Mouse (Mus musculus) intestine, embryonic 15.5 days (tissue): ENCODE results near the gene Timp2. TPM values are rescaled to one million over a fixed set of nuclear protein-coding genes. Genes with fewer than 3 reads are reported as not detected.

Experiments used
- ATAC-seq: fragments of 200-750 bp; cut with Nextera tagmentation; 2 replicates; pipeline ENCODE4 v1.8.0; 2017; ENCODE audit warnings: moderate TSS enrichment, moderate library complexity
- H3K27ac ChIP-seq: fragments of 300-500 bp; sonication (generic); 2 replicates; pipeline ENCODE4 v1.5.1; 2015; ENCODE audit warnings: mild to moderate bottlenecking, inconsistent platforms
- H3K27me3 ChIP-seq: fragments of 300-500 bp; sonication (generic); replicated peaks from 2 replicates; pipeline ENCODE4 v1.6.1; 2015; ENCODE audit warnings: inconsistent platforms
- H3K36me3 ChIP-seq: fragments of 300-500 bp; sonication (generic); 2 replicates; pipeline ENCODE4 v1.6.1; 2015; ENCODE audit warnings: inconsistent platforms
- H3K4me1 ChIP-seq: fragments of 300-500 bp; sonication (generic); replicated peaks from 2 replicates; pipeline ENCODE4 v1.6.1; 2015; ENCODE audit warnings: inconsistent platforms
- H3K4me2 ChIP-seq: fragments of 300-500 bp; sonication (generic); replicated peaks from 2 replicates; pipeline ENCODE4 v1.6.1; 2015; ENCODE audit warnings: mild to moderate bottlenecking, inconsistent platforms
- H3K4me3 ChIP-seq: fragments of 300-500 bp; sonication (generic); replicated peaks from 2 replicates; pipeline ENCODE4 v1.5.1; 2015; ENCODE audit warnings: inconsistent platforms
- H3K9ac ChIP-seq: fragments of 300-500 bp; sonication (generic); 2 replicates; pipeline ENCODE4 v1.6.1; 2015; ENCODE audit warnings: inconsistent platforms
- H3K9me3 ChIP-seq: fragments of 300-500 bp; sonication (generic); 2 replicates; pipeline ENCODE4 v1.6.1; 2016; ENCODE audit warnings: inconsistent platforms
- WGBS: fragments of 180-500 bp; shearing (Covaris S2); methylation state at CpG from one replicate; pipeline ENCODE4 v1.1.7; 2015; 5-methylcytosine and 5-hydroxymethylcytosine counted together
- polyA plus RNA-seq: library from polyadenylated mRNA; unstranded; fragments of >200 nt; fragmentation: Nextera tagmentation; extraction: Ambion mirVana; gene quantifications from 2 replicates; pipeline ENCODE4 v1.2.1, GENCODE M21; 2015

Timp2 gene
- polyA plus RNA-seq, 1 experiment from 2014 or later, result 60.2 TPM

DNA sequence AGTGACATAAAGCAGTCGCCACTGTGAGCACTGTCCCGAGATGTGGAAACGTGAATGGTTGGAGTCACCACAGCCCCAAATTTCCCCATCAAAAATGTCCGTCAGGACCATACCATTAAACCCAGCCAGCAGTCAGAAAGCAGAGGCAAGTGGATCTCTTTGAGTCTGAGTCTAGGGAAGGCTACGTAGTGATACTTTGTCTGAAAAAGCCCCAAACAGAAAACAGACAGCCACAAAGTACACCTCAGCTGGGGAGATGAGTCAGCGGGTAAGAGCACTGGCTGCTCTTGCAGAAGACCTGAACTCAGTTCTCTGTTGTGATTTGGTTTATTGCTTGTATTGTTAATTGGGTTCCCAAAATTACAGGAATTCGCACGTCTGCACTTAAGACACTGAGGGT, 11.0 kb upstream of the Timp2 start:
- no peak for ATAC-seq
- H3K9me3 ChIP-seq, result no peaks in the 10 kb centered on the region
- WGBS, result 69% methylated on average over 8 of the region's 8 CpGs

DNA sequence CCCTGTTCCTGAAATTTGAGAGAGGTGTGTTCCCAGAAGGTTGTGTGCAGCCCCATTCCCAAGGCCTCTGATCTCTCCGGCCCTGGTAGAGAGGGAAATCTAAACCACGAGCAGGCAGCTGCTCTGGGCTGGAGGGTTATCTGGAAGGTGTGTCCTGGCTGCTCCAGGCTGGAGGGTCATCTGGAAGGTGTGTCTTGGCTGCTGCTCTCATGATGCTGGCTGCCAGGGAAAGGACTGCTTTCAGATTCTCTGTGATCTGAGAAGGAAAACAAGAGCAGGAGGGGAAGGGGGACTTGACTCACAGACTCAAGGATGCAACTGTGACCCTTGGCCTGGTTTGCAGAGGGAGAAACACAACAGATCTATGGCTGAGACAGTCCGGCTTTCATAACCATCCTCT, 10.6 kb upstream of the Timp2 start:
- no peak overlapping the region for H3K27ac ChIP-seq
- H3K9me3 ChIP-seq, result no peaks in the 10 kb centered on the region
- no peak overlapping the region for H3K4me3 ChIP-seq
- H3K36me3 ChIP-seq, result no peaks in the 10 kb centered on the region
- peaks cover 34% of the 10 kb centered on the region for H3K4me1 ChIP-seq
- no peaks in the 10 kb centered on the region for H3K27me3 ChIP-seq
- ATAC-seq, result no peak
- 51% methylated on average over 3 of the region's 3 CpGs for WGBS
- H3K9ac ChIP-seq, result no peak overlapping the region
- no peak overlapping the region for H3K4me2 ChIP-seq

More for the DNA sequence above, 11.0 kb upstream of the Timp2 start:
- Histone ChIP-seq H3K9ac (no peak overlapping the region), H3K36me3 (no peaks in the 10 kb centered on the region), H3K27me3 (no peaks in the 10 kb centered on the region), H3K4me2 (no peak overlapping the region), H3K27ac (no peak overlapping the region), H3K4me1 (peaks cover 33% of the 10 kb centered on the region), H3K4me3 (no peak overlapping the region)

DNA sequence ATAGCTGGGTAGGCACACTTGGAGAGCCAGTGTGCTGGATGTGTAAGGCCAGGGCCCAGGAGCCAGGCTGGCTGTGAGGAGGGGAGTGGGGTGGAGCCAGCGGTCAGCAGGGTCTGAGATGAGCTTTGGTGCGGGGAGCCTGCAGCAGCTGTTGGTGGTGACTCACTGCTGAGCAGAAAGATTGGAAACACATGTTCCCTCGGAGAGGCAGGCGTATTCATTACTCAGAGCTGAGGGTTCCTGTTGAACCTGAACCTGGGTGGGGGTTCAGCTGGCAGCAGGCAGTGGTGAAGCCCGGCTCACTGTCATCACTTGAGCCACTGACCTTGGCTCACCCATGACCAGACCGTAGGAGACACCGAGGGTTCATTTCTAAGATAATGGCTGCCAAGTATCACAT, 9.6 kb upstream of the Timp2 start:
- Histone ChIP-seq H3K36me3 (no peaks in the 10 kb centered on the region), H3K4me3 (no peak overlapping the region), H3K27me3 (no peaks in the 10 kb centered on the region), H3K27ac (peak overlapping the region; percentile 56), H3K9me3 (no peaks in the 10 kb centered on the region), H3K9ac (no peak overlapping the region), H3K4me2 (no peak overlapping the region), H3K4me1 (peaks cover 41% of the 10 kb centered on the region)
- 50% methylated on average over 7 of the region's 7 CpGs for WGBS
- ATAC-seq, result peak; percentile 58

GRCm38 (mm10) chr11:118364021-118364420, 8.5 kb upstream of the Timp2 start:
- no peak overlapping the region for H3K4me3 ChIP-seq
- H3K9me3 ChIP-seq, result no peaks in the 10 kb centered on the region
- H3K4me2 ChIP-seq, result no peak overlapping the region
- H3K27me3 ChIP-seq, result no peaks in the 10 kb centered on the region
- no peaks in the 10 kb centered on the region for H3K36me3 ChIP-seq
- H3K9ac ChIP-seq, result no peak overlapping the region
- no peak for ATAC-seq
- H3K27ac ChIP-seq, result no peak overlapping the region
- H3K4me1 ChIP-seq, result peaks cover 41% of the 10 kb centered on the region
- WGBS, result 87% methylated on average over 4 of the region's 4 CpGs

DNA sequence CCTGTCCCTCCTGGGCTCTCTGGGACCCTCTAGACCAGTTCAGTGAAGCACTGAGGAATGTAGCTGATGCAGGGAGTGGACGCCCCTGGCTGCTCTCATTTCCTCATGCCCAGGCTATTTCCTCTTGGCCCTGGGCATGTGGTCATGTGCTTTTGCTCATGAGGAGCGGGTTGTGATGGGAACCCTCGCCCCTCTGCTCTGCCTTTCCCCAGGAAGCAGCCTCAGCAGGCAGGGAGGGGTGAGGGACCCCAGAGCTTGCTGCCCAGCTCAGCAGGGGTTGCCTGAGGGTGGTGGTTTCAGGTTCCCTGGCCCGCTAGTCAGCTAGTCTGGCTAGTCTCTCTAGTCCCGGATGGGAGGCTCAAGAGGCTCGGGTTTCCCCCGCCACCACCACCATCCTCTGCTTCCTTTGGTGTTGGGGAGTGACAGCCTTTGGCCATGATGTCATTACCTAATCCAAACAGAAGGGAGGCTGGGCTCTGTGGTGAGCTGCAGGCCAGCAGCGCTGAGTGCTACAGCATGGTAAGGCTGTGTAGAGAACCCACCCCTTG, 7.5 kb upstream of the Timp2 start:
- H3K4me1 ChIP-seq, result peaks cover 41% of the 10 kb centered on the region
- no peak overlapping the region for H3K4me3 ChIP-seq
- no peaks in the 10 kb centered on the region for H3K9me3 ChIP-seq
- ATAC-seq, result peak; percentile 84
- no peaks in the 10 kb centered on the region for H3K36me3 ChIP-seq
- 6% methylated on average over 8 of the region's 8 CpGs for WGBS
- no peak overlapping the region for H3K9ac ChIP-seq
- peak overlapping the region; percentile 29; the same call in 1 of the 2 replicates for H3K4me2 ChIP-seq
- H3K27ac ChIP-seq, result peak overlapping the region; percentile 77
- H3K27me3 ChIP-seq, result no peaks in the 10 kb centered on the region

- Histone ChIP-seq H3K4me3 (no peak overlapping the region), H3K36me3 (no peaks in the 10 kb centered on the region), H3K4me1 (peaks cover 41% of the 10 kb centered on the region), H3K9me3 (no peaks in the 10 kb centered on the region), H3K4me2 (peak overlapping the region; percentile 29; the same call in 1 of the 2 replicates), H3K27ac (peak overlapping the region; percentile 77), H3K9ac (no peak overlapping the region), H3K27me3 (no peaks in the 10 kb centered on the region)
- no peak for ATAC-seq
- whole genome bisulfite sequencing, result 47% methylated on average over 1 of the region's 1 CpGs
Observed at GRCm38 (mm10) chr11:118362501-118362900, 7.0 kb upstream of the Timp2 start.

DNA sequence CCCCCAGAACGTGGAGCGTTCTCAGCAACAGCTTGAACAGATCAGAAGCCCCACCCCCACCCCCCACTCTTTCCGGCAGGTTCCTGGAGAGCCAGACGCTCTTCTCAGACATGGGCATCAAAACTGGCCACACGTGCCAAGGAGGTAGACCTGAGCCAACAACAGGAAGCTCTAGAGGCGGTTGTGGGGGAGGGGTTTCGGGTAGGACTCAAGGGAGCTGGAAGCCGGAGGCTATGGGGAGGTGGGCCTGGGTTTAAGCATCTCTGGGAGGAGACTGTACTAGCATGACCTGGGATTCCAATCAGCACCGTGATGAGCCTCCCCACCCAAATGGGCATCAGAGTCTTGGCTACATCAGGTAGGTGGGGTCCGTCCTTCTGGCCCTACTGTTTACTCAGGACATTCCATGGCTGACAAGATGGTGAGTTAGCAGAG, 5.4 kb upstream of the Timp2 start:
- H3K27me3 ChIP-seq, result no peaks in the 10 kb centered on the region
- no peaks in the 10 kb centered on the region for H3K9me3 ChIP-seq
- no peak overlapping the region for H3K4me3 ChIP-seq
- H3K9ac ChIP-seq, result no peak overlapping the region
- ATAC-seq, result no peak
- H3K27ac ChIP-seq, result no peak overlapping the region
- H3K36me3 ChIP-seq, result no peaks in the 10 kb centered on the region
- H3K4me2 ChIP-seq, result no peak overlapping the region
- WGBS, result 40% methylated on average over 10 of the region's 10 CpGs
- peaks cover 36% of the 10 kb centered on the region for H3K4me1 ChIP-seq

- ATAC-seq, result no peak
- H3K27me3 ChIP-seq, result no peaks in the 10 kb centered on the region
- H3K9ac ChIP-seq, result no peak overlapping the region
- H3K4me1 ChIP-seq, result peaks cover 37% of the 10 kb centered on the region
- H3K4me2 ChIP-seq, result no peak overlapping the region
- 48% methylated on average over 7 of the region's 7 CpGs for WGBS
- no peak overlapping the region for H3K27ac ChIP-seq
- no peaks in the 10 kb centered on the region for H3K36me3 ChIP-seq
- no peak overlapping the region for H3K4me3 ChIP-seq
- H3K9me3 ChIP-seq, result no peaks in the 10 kb centered on the region
Observed at GRCm38 (mm10) chr11:118360491-118360890, 5.0 kb upstream of the Timp2 start.

DNA sequence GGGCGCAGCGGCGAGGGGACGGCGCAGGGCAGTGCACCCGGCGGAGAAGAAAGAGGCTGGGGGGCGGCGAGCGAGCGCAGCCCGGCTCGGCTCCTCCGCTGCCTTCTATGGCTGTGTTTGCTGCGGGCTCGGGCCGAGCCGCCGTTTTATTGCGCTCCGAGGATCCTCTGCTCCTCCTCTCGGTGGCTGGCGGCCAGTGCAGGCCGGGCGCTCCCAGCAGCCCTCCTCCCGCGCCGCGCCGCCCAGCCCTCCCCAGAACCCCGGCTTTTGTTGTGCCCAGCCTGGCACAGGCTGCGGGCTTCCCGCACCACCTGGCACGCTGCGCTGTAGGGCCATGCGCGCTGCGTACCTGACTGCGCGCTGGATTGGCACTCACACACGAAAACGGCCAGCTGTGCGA, 335 bp downstream of the Timp2 start:
- peak; percentile 96 for ATAC-seq
- Histone ChIP-seq H3K27me3 (no peaks in the 10 kb centered on the region), H3K4me1 (peaks cover 19% of the 10 kb centered on the region), H3K9me3 (no peaks in the 10 kb centered on the region), H3K27ac (peak overlapping the region; percentile 91), H3K4me3 (peak overlapping the region; percentile 81), H3K4me2 (peak overlapping the region; percentile 92), H3K36me3 (no peaks in the 10 kb centered on the region), H3K9ac (peak overlapping the region; percentile 95)
- under 1% methylated on average over 40 of the region's 43 CpGs for WGBS

DNA sequence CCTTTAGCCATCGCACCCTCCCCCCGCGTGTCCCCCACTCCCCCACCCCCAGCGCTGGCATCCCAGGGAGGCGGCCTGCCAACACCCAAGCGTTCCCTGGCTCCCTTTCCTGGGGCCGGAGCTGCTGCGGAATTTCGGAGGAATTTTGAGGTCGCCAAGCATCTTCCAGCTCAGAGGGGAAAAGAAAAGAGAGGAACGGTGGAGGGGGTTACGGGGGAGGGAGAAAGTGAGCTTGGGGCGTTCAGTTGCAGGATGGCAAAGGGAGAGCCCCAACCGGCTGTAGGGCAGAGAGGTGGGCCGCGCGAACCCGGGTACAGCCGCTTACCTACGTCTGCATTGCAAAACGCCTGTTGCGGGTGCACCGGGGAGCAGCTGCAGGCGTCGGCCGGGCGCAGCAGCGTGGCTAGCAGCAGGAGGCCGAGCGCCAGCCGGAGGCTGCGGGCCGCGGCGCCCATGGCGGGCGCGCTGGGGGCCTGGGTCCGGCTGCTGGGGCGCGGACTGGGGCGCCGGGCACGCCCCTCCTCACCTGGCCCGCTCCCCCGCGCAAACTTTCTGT, 826 bp downstream of the Timp2 start:
- under 1% methylated on average over 47 of the region's 47 CpGs for WGBS
- Histone ChIP-seq H3K36me3 (no peaks in the 10 kb centered on the region), H3K4me2 (peak overlapping the region; percentile 92), H3K27ac (peak overlapping the region; percentile 91), H3K9me3 (no peaks in the 10 kb centered on the region), H3K9ac (peak overlapping the region; percentile 95), H3K4me3 (peak overlapping the region; percentile 81), H3K27me3 (no peaks in the 10 kb centered on the region), H3K4me1 (peaks cover 19% of the 10 kb centered on the region)
- ATAC-seq, result peak; percentile 72

DNA sequence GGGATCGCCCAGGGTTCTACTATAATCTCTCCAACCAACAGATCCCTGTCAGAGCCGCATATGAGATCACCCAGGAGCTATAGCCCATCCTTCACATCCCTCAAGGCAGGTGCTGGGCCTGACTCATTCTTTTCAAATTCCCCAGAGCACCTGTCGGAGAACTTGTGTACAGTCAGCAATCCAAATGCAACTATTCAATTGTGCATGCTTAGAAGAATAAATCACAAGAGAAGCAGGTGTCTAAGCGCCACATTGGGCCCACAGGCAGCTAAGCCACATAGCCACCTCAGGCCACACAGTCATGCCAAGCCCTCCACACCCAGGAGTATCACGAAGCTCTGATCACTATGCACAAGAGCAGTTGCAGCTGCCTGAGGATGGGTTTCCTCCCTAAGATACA, 6.0 kb downstream of the Timp2 start:
- Histone ChIP-seq H3K4me3 (no peak overlapping the region), H3K36me3 (no peaks in the 10 kb centered on the region), H3K27me3 (no peaks in the 10 kb centered on the region), H3K4me2 (no peak overlapping the region), H3K4me1 (peaks cover 48% of the 10 kb centered on the region), H3K9ac (no peak overlapping the region), H3K27ac (no peak overlapping the region), H3K9me3 (no peaks in the 10 kb centered on the region)
- ATAC-seq, result no peak
- WGBS, result 79% methylated on average over 5 of the region's 5 CpGs

DNA sequence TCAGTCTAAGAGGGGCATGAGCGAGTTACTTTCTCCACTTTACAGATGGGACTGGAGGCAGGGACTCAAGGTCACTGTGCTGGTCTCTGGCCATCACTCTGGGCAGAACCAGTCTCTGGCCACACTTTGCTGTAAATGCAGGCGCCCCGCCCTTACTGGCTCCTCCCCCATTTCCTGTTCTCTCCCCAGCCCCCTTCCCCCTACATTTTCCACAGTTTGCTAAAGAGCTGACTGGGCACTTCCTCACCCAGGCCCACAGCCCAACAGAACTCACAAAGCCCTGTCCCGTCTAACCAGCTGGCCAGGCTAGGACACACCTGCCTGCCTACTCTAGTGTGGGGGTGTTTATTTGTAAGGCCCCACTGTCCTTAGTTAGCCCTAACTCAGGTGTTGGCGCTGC, 6.7 kb downstream of the Timp2 start:
- 44% methylated on average over 5 of the region's 5 CpGs for WGBS
- Histone ChIP-seq H3K9ac (no peak overlapping the region), H3K9me3 (no peaks in the 10 kb centered on the region), H3K27ac (no peak overlapping the region), H3K27me3 (no peaks in the 10 kb centered on the region), H3K4me3 (no peak overlapping the region), H3K4me2 (0 out of 2 replicates have a peak overlapping the region, but pooled peaks have one; percentile 6), H3K4me1 (peaks cover 46% of the 10 kb centered on the region), H3K36me3 (no peaks in the 10 kb centered on the region)
- peak; percentile 57 for ATAC-seq

DNA sequence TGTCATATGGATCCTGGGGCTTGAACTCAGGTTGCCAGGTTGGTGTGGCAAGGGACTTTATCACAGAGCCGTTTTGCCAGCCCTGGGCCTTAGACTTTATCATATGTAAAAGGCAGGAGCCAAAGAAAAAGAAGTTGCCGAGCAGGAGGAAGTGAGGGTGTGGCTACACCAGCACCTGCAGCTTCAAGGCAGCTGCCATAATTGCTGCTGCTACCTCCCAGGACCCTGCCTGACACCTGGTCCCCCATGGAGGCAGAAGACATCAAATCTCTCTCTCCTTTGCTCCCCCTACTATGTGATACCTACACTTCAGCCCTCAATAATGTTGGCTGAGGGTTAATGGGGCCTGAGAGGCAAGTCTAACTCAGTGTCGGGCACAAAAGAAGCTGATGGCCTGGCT, 7.1 kb downstream of the Timp2 start:
- ATAC-seq, result no peak
- H3K4me2 ChIP-seq, result 0 out of 2 replicates have a peak overlapping the region, but pooled peaks have one; percentile 6
- no peak overlapping the region for H3K27ac ChIP-seq
- WGBS, result 50% methylated on average over 3 of the region's 3 CpGs
- no peaks in the 10 kb centered on the region for H3K9me3 ChIP-seq
- peaks cover 42% of the 10 kb centered on the region for H3K4me1 ChIP-seq
- H3K36me3 ChIP-seq, result no peaks in the 10 kb centered on the region
- no peak overlapping the region for H3K4me3 ChIP-seq
- H3K9ac ChIP-seq, result no peak overlapping the region
- H3K27me3 ChIP-seq, result no peaks in the 10 kb centered on the region
